Comparison of ENCODE assay signal across 22 mouse cellular contexts in the genomic region with DNA sequence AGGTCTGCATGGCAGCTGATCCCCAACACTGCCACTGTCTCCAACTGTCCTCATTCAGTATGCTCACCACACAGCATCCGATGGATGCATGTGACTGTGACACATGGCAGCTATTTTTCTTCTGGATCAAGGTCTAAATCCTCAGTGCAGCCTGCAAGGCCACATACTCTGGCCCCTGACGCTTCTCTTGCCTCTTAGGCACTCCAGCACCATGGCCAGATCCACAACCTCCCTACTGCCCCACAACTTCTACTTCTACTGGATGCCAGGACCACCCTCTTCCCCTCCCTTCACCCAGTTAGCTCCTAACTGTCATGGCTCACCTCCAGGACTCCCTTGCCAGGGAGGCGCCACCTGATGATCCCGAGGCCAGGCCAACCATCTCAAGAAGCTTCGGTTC. TPM values are rescaled to one million over a fixed set of nuclear protein-coding genes. Genes with fewer than 3 reads are reported as not detected.
DNase-seq lines count a peak whose midpoint lies in the region; ATAC-seq lines count a peak whose summit lies in the region.
"Had no signal": no experiment of that assay in that cellular context is flagged by ENCODE, and none has a peak within 500 bp of the region (broad histone marks: within the 10 kb centered on the region; RNA-seq: fewer than 3 reads in every experiment).

No protein-coding gene starts in this region.

- no peak overlapping the region for H3K4me2 ChIP-seq in limb, embryonic 15.5 days
- H3K4me2 ChIP-seq in heart, embryonic 12.5 days = no peak overlapping the region
- H3K4me2 ChIP-seq: forebrain, embryonic 15.5 days; hindbrain, embryonic 12.5 days had no signal

- H3K4me1 ChIP-seq in limb, embryonic 15.5 days = peaks cover 7% of the 10 kb centered on the region; the same call in 1 of the 2 replicates
- peaks cover 8% of the 10 kb centered on the region; the same call in 1 of the 2 replicates for H3K4me1 ChIP-seq in limb, embryonic 10.5 days
- H3K4me1 ChIP-seq in heart, embryonic 12.5 days (replicated peaks) = peaks cover 3% of the 10 kb centered on the region; the same call in 1 of the 2 replicates
- H3K4me1 ChIP-seq: hindbrain, embryonic 12.5 days had no signal

- no peak overlapping the region for H3K9ac ChIP-seq in limb, embryonic 15.5 days
- no peak overlapping the region for H3K9ac ChIP-seq in heart, embryonic 12.5 days
- H3K9ac ChIP-seq: forebrain, embryonic 15.5 days; hindbrain, embryonic 12.5 days had no signal

- H3K27me3 ChIP-seq in limb, embryonic 15.5 days = no peaks in the 10 kb centered on the region
- H3K27me3 ChIP-seq in limb, embryonic 10.5 days (ENCODE audit: low read depth, poor library complexity, severe bottlenecking) = 0 out of 2 replicates have a peak, but pooled peaks cover 21% of the 10 kb centered on the region
- peaks cover 9% of the 10 kb centered on the region; the same call in 1 of the 2 replicates for H3K27me3 ChIP-seq in heart, embryonic 12.5 days (replicated peaks)
- H3K27me3 ChIP-seq: forebrain, embryonic 15.5 days had no signal

- 0 out of 2 replicates have a peak, but pooled peaks have one; percentile 35 for ATAC-seq in limb, embryonic 15.5 days (ENCODE audit: insufficient number of reproducible peaks, low FRiP score, low TSS enrichment, low read depth)
- ATAC-seq in heart, embryonic 12.5 days (ENCODE audit: insufficient number of reproducible peaks, low FRiP score) = no peak
- ATAC-seq: forebrain, embryonic 15.5 days; hindbrain, embryonic 16.5 days; inflammation-experienced regulatory T-cells, adult 6 months; intestine, postnatal 0 days had no signal

- H3K9me3 ChIP-seq in limb, embryonic 15.5 days = no peaks in the 10 kb centered on the region
- no peaks in the 10 kb centered on the region for H3K9me3 ChIP-seq in limb, embryonic 10.5 days (replicated peaks)
- H3K9me3 ChIP-seq in heart, embryonic 12.5 days (replicated peaks) = no peaks in the 10 kb centered on the region
- H3K9me3 ChIP-seq: forebrain, embryonic 10.5 days; forebrain, embryonic 15.5 days; hindbrain, embryonic 12.5 days had no signal

- no peak overlapping the region for H3K4me3 ChIP-seq in limb, embryonic 15.5 days
- no peak overlapping the region for H3K4me3 ChIP-seq in limb, embryonic 10.5 days
- H3K4me3 ChIP-seq in heart, embryonic 12.5 days = no peak overlapping the region
- H3K4me3 ChIP-seq: erythroblast, embryonic 14.5 days; forebrain, embryonic 10.5 days; forebrain, embryonic 15.5 days; hindbrain, embryonic 12.5 days had no signal

- H3K27ac ChIP-seq in limb, embryonic 15.5 days = no peak overlapping the region
- no peak overlapping the region for H3K27ac ChIP-seq in limb, embryonic 10.5 days
- H3K27ac ChIP-seq in heart, embryonic 12.5 days (ENCODE audit: poor library complexity, severe bottlenecking) = no peak overlapping the region
- H3K27ac ChIP-seq: forebrain, embryonic 10.5 days; forebrain, embryonic 15.5 days; hindbrain, embryonic 12.5 days had no signal

- whole genome bisulfite sequencing in limb, embryonic 15.5 days = 74% methylated on average over 5 of the region's 5 CpGs
- WGBS in limb, embryonic 10.5 days = 84% methylated on average over 5 of the region's 5 CpGs
- 75% methylated on average over 5 of the region's 5 CpGs for WGBS in heart, embryonic 12.5 days

- H3K36me3 ChIP-seq in limb, embryonic 15.5 days = no peaks in the 10 kb centered on the region
- H3K36me3 ChIP-seq in limb, embryonic 10.5 days = no peaks in the 10 kb centered on the region
- no peaks in the 10 kb centered on the region for H3K36me3 ChIP-seq in heart, embryonic 12.5 days
- H3K36me3 ChIP-seq: forebrain, embryonic 10.5 days; forebrain, embryonic 15.5 days; hindbrain, embryonic 12.5 days had no signal

- peak; percentile 74 to 86 for DNase-seq in adrenal gland, adult (ENCODE audit: inconsistent age in 2 of 2, low spot score in 1 of 2)
- no peak for DNase-seq in adrenal gland, adult 18-20 months (ENCODE audit: low spot score in 2 of 2)
- no peak for DNase-seq in limb, embryonic 10.5 days (ENCODE audit: low spot score)
- DNase-seq in adrenal gland, postnatal 36 days = peak; percentile 74 to 76
- no peak for DNase-seq in urinary bladder, adult 18-20 months (ENCODE audit: low spot score in 2 of 2)
- DNase-seq: cerebellum, adult 11 months; cerebellum, adult 9-10 months; cerebellum, postnatal 36 days; gastrocnemius, postnatal 14 days; heart, postnatal 10 days; heart, postnatal 4 days; kidney, adult 8-10 months had no signal

RNA-seq across cellular contexts. Expression of gene Ece1, which starts 22.6 kb away (rescaled TPM):
- 100 to 1,000 TPM; 210 to 273 TPM for total RNA-seq in adrenal gland, adult 18-20 months (2021)
- 39.0 and 52.5 TPM in 2 replicates for polyA plus RNA-seq in limb, embryonic 15.5 days (2015; fragmentation: Nextera tagmentation; extraction: Ambion mirVana)
- polyA plus RNA-seq in limb, embryonic 10.5 days (2016; fragmentation: Nextera tagmentation; extraction: Ambion mirVana) = 41.1 and 41.4 TPM in 2 replicates
- total RNA-seq in adrenal gland, postnatal 36 days (2021) = 100 to 1,000 TPM; 256 to 280 TPM
- polyA plus RNA-seq in heart, embryonic 12.5 days (2016; fragmentation: Nextera tagmentation; extraction: Ambion mirVana) = 122 and 144 TPM in 2 replicates

RNA-seq across cellular contexts. Expression of gene Alpl, which starts 43.3 kb away (rescaled TPM):
- 10 to 100 TPM in 1 of 2 experiments, 1 to 10 TPM in 1; 6.8 to 99.4 TPM for total RNA-seq in adrenal gland, adult 18-20 months (2021)
- 43.5 and 68.6 TPM in 2 replicates for polyA plus RNA-seq in limb, embryonic 15.5 days (2015; fragmentation: Nextera tagmentation; extraction: Ambion mirVana)
- polyA plus RNA-seq in limb, embryonic 10.5 days (2016; fragmentation: Nextera tagmentation; extraction: Ambion mirVana) = 5.1 and 7.9 TPM in 2 replicates
- total RNA-seq in adrenal gland, postnatal 36 days (2021) = 10 to 100 TPM in 1 of 2 experiments, 1 to 10 TPM in 1; 4.4 to 55.1 TPM
- 1.7 and 2.2 TPM in 2 replicates for polyA plus RNA-seq in heart, embryonic 12.5 days (2016; fragmentation: Nextera tagmentation; extraction: Ambion mirVana)
- total RNA-seq: MEL had no signal

Comparison
In these comparisons a context has a peak if more than half of its experiments do, and no peak if none do; other contexts are left out.
1. DNase-seq: peak in adrenal gland, adult (2 of 2) and adrenal gland, postnatal 36 days (2 of 2); none in adrenal gland, adult 18-20 months (0 of 2), limb, embryonic 10.5 days (single experiment) and urinary bladder, adult 18-20 months (0 of 2).